Mouse (Mus musculus): Measurements from ENCODE around the gene Clpsl2. TPM values are rescaled to one million over a fixed set of nuclear protein-coding genes. Genes with fewer than 3 reads are reported as not detected.

Clpsl2 gene
- polyA plus RNA-seq, 1 experiment from 2014 or later, result not detected

DNA sequence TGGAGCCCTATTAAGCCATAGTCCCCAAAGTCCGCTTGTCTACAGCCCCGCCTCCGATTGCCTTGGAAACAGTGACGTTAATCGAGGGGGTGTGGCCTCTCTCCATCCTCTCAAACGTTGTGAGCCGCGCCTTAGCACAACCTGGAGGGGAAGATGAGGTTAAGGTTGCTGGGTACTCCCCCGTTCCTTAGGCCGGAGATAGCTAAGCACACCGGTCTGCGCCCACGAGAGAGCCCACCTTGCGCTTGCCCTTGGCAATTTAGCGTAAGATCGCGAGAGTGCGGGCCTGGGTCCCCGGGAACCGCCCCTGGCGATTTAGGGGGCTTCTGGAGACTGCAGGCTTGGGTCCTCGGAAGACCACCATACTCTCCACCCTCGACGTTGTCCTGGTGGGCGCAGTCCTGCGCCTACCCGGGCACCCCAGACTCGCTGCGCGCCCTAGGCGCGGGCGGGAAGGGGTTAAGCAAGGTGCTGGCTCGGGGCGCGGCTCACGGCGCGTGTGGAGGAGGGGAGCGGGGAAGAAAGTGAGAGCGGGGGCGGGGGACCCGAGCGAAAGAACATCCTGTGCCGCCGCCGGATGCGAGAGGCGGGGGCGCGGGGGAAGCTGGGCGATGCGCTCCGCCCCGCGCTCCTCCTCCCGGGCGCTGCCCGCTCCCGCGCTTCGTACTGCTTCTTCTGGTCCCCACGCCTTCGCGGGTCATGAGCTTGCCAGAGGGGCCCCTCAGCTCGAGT lies 26.4 kb upstream of the Clpsl2 start:
- Histone ChIP-seq H3K4me3 (peak overlapping the region; percentile 60), H3K27me3 (replicated peaks) (peaks cover 72% of the 10 kb centered on the region), H3K9ac (peak overlapping the region; percentile 8; the same call in 1 of the 2 replicates), H3K4me1 (peaks cover 49% of the 10 kb centered on the region), H3K4me2 (peak overlapping the region; percentile 79), H3K9me3 (replicated peaks) (no peaks in the 10 kb centered on the region), H3K27ac (peak overlapping the region; percentile 54), H3K36me3 (no peaks in the 10 kb centered on the region)
- WGBS (ENCODE audit: insufficient replicate concordance), result under 1% methylated on average over 66 of the region's 66 CpGs
- peak; percentile 57 for ATAC-seq

DNA sequence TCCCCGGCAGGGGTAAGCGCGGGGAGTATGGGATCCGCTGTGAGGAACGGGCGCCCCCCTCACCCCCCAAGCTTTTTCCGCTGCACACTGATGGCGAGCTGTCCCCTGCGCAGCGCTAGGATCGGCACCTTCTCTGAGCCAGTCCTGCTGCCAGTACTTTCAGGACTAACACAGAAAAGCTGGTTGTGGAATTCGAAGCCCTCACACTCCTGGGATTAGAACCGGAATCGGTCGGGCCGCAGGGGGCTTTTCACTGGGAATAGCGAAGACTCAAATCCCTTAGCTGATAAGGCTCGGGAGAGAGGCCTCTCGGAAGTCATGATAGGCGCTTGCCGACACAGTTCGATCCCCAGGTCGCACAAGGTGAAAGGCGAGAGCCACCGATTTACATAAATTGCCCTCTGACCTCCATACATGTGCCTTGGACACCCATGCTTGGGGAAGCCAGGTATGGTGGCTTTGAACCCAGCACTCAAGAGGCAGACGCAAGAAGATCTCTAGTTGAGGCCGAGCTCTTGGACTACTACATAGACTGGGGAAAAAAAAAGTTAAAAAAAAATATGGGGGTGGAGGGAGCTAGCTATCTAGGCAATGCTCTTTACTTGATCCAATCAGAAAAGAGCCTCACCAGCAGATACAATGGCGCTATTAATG lies 25.7 kb upstream of the Clpsl2 start:
- H3K36me3 ChIP-seq, result no peaks in the 10 kb centered on the region
- no peak; the same call in 1 of the 2 replicates for ATAC-seq
- H3K27me3 ChIP-seq (replicated peaks), result peaks cover 68% of the 10 kb centered on the region
- peaks cover 43% of the 10 kb centered on the region for H3K4me1 ChIP-seq
- peak overlapping the region; percentile 79 for H3K4me2 ChIP-seq
- peak overlapping the region; percentile 54 for H3K27ac ChIP-seq
- H3K4me3 ChIP-seq, result peak overlapping the region; percentile 60
- peak overlapping the region; percentile 8; the same call in 1 of the 2 replicates for H3K9ac ChIP-seq
- H3K9me3 ChIP-seq (replicated peaks), result no peaks in the 10 kb centered on the region
- WGBS (ENCODE audit: insufficient replicate concordance), result 5% methylated on average over 28 of the region's 28 CpGs

DNA sequence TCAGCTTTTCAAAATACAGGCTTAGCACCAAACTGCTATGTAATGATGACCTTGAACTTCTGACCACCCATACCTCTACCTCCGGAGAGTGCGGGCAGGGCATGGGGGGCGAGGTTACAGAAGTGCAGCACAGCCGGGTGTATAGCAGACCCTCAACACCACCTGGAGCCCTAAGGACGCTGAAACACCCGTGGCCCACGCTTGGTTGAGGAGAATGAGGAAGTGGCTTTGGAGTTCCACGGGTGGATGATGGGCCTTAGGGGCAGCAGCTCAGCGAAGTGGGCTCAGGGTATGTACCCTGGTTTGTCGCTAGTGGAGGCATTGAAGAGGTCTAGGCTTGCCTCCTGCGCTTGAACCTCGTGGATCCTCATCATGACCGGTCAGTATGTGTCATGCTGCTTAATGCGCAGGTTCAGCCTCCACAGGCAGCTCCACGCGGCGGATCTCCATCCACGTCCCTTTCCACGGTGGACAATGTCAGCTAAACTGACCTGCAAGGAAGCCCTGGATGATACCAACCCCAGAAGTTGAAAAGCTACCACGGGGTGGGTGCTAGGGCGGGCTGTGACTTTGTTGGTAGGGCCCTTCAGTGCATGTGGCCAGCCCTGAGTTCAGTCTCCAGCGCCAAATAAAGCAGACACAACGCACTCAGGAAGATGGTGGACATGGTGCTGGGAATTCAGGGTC lies 25.1 kb upstream of the Clpsl2 start:
- H3K4me2 ChIP-seq, result peak overlapping the region; percentile 79
- no peak overlapping the region for H3K9ac ChIP-seq
- peaks cover 39% of the 10 kb centered on the region for H3K4me1 ChIP-seq
- no peaks in the 10 kb centered on the region for H3K9me3 ChIP-seq (replicated peaks)
- no peak overlapping the region for H3K4me3 ChIP-seq
- H3K36me3 ChIP-seq, result no peaks in the 10 kb centered on the region
- 60% methylated on average over 23 of the region's 23 CpGs for WGBS (ENCODE audit: insufficient replicate concordance)
- peaks cover 68% of the 10 kb centered on the region for H3K27me3 ChIP-seq (replicated peaks)
- ATAC-seq, result no peak
- H3K27ac ChIP-seq, result no peak overlapping the region

DNA sequence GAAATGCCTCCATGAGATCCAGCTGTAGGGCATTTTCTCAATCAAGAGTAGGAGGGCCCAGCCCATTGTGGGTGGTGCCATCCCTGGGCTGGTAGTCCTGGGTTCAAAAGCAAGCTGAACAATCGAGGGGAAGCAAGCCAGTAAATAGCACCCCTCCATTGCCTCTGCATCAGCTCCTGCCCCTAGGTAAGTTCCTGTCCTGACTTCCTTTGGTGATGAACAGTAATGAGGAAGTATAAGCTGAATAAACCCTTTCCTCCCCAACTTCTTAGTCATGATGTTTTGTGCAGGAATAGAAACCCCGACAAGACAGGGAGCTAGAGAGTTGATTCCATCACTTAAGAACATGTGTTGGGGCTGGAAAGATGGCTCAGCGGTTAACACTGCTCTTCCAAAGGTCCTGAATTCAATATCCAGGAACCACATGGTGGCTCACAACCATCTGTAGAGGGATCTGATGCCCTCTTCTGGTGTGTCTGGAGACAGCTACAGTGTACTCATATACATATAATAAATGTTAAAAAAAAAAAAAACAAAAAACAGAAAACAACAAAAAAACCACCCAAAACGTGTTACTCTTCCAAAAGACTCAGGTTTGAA lies 24.3 kb upstream of the Clpsl2 start:
- Histone ChIP-seq H3K9me3 (replicated peaks) (no peaks in the 10 kb centered on the region), H3K4me1 (peaks cover 39% of the 10 kb centered on the region), H3K27ac (no peak overlapping the region), H3K27me3 (replicated peaks) (peaks cover 67% of the 10 kb centered on the region), H3K4me3 (no peak overlapping the region), H3K4me2 (no peak overlapping the region), H3K9ac (no peak overlapping the region), H3K36me3 (no peaks in the 10 kb centered on the region)
- 37% methylated on average over 4 of the region's 4 CpGs for WGBS (ENCODE audit: insufficient replicate concordance)
- ATAC-seq, result no peak

DNA sequence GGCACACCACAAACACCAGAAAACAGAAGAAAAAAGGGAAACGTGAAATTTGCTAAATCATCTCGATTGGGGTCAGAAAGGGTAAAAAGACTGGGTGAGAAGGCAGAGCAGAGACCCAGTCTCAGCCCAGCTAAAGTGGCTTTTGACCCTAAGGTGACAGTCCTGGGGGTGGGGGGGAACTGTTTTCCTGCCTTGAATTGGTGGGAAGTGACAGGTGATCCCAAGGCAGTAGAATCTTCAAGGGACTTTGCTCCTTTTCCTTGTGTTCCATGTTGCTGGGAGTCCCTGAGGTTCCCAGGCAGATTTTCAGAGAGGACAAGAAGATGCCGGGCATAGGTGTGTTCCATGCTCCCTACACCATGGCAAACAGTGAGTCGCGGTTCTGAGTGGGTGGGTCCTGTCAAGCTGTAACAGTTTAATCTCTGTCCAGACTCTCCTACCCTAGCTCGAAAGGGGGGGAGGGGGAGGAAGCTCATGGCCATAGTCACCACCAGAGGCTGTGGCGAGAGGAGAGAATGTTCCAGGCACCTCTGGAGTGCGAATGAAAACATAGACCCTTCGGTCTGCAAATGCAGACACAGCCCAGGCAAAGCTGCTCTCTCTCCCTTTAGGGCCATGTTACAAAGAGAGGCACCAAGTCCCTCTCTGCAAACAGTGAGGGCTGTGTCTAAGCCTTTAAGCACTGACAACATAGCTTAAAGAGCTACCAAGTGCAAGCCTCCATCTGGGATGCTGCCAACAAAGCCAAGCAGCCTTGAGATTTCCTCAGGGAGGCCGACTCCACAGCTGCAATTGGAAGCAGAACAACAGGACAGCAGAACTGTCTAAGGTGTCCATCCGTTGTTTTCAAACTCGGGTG lies 21.8 kb upstream of the Clpsl2 start:
- Histone ChIP-seq H3K9ac (no peak overlapping the region), H3K36me3 (no peaks in the 10 kb centered on the region), H3K4me1 (peaks cover 38% of the 10 kb centered on the region), H3K27me3 (replicated peaks) (peaks cover 43% of the 10 kb centered on the region), H3K27ac (no peak overlapping the region), H3K4me2 (peak overlapping the region; percentile 37), H3K4me3 (no peak overlapping the region), H3K9me3 (replicated peaks) (no peaks in the 10 kb centered on the region)
- WGBS (ENCODE audit: insufficient replicate concordance), result 29% methylated on average over 12 of the region's 12 CpGs
- ATAC-seq, result no peak

DNA sequence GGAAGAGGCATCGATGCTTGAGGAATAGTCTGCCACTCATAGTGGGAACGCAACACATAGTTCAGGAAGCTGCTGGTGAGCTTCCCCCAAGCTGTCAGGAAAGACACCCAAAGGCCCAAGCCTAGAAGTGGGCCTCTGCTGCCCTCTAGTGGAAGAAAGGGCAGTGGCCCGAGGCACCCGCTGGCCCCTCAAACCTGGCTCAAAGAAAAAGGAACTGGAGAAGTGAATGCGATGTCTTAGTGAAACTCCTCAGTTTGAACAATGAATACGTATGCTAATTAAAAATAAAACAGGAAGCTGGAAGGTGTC lies 21.2 kb upstream of the Clpsl2 start:
- H3K27me3 ChIP-seq (replicated peaks), result peaks cover 37% of the 10 kb centered on the region
- no peak overlapping the region for H3K9ac ChIP-seq
- H3K9me3 ChIP-seq (replicated peaks), result no peaks in the 10 kb centered on the region
- peaks cover 32% of the 10 kb centered on the region for H3K4me1 ChIP-seq
- no peak for ATAC-seq
- H3K4me3 ChIP-seq, result no peak overlapping the region
- H3K27ac ChIP-seq, result no peak overlapping the region
- WGBS (ENCODE audit: insufficient replicate concordance), result under 1% methylated on average over 6 of the region's 6 CpGs
- peak overlapping the region; percentile 37 for H3K4me2 ChIP-seq
- no peaks in the 10 kb centered on the region for H3K36me3 ChIP-seq

DNA sequence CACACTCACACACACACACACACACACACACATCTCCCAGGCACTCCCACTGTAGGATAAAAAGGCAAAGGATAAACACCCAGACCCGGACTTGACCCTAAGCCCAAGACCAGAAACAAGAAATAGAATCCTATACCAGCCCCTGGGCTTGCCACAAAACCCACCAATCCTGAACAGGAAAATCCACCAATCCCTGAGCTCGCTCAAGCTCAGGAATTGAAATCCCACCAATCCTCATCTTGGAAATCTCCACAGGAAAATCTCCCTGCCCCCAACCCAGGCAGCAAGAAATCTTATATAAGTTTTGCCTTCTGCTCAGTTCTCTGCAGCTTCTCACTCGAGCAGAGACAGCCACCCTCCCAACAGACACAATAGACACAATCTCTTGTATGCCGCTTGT lies 20.1 kb upstream of the Clpsl2 start:
- no peak for ATAC-seq
- 55% methylated on average over 4 of the region's 4 CpGs for WGBS (ENCODE audit: insufficient replicate concordance)
- H3K4me2 ChIP-seq, result no peak overlapping the region
- H3K9ac ChIP-seq, result no peak overlapping the region
- H3K27ac ChIP-seq, result no peak overlapping the region
- H3K4me1 ChIP-seq, result peaks cover 21% of the 10 kb centered on the region
- peaks cover 30% of the 10 kb centered on the region for H3K27me3 ChIP-seq (replicated peaks)
- H3K4me3 ChIP-seq, result no peak overlapping the region
- H3K36me3 ChIP-seq, result no peaks in the 10 kb centered on the region
- H3K9me3 ChIP-seq (replicated peaks), result no peaks in the 10 kb centered on the region

DNA sequence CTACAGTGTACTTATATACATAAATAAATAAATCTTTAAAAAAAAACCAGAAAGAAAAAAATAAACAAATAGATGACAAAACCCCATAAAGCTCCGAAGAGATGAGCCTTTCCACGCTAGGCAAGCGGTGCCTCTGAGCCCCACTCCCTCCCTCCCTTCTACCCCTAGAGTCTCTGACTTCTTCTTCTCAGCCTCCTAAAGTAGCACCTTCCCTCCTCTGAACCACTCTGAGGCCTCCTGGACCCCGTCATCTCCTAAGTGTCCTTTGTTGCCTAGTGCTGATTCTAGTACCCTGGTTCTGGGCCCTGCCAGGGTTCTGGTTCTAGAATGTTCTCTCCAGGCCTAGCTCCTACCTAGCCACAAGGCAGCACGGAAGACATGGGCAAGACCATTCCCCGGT lies 18.7 kb upstream of the Clpsl2 start, which contains the start of gene Armc12:
TSS of gene Armc12 (plus strand) at position 301 of the 400 bp plus-strand sequence.
- Histone ChIP-seq H3K9me3 (replicated peaks) (no peaks in the 10 kb centered on the region), H3K27me3 (replicated peaks) (peaks cover 21% of the 10 kb centered on the region), H3K4me2 (no peak within 1 kb of the TSS), H3K4me1 (peaks cover 16% of the 10 kb centered on the region), H3K27ac (no peak within 1 kb of the TSS), H3K36me3 (no peaks in the 10 kb centered on the region), H3K9ac (no peak within 1 kb of the TSS), H3K4me3 (no peak within 1 kb of the TSS)
- no peak for ATAC-seq
- WGBS (ENCODE audit: insufficient replicate concordance), result 72% methylated on average over 6 of the region's 6 CpGs

DNA sequence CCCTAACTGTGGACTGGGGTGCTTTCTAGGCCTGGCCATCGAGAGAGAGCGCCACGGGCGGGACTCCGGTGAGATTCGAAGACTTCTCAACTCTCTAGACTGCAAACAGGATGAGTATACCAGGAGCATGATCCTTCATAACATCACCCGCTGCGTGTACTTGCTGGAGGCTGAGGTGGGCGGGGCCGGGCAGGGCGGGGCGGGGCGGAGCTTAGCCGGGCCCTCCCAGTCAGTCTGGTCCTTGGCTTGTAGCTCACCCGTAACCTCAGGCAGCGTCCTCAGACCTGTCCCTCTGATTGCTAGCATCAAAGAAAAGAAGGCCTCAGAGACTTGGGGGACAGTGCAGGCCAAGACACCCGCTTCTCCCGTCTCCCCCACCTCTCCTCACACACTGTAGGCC lies 17.3 kb upstream of the Clpsl2 start:
- Histone ChIP-seq H3K27me3 (replicated peaks) (peaks cover 26% of the 10 kb centered on the region), H3K27ac (no peak overlapping the region), H3K4me1 (peaks cover 15% of the 10 kb centered on the region), H3K9me3 (replicated peaks) (no peaks in the 10 kb centered on the region), H3K4me3 (no peak overlapping the region), H3K9ac (no peak overlapping the region), H3K4me2 (0 out of 2 replicates have a peak overlapping the region, but pooled peaks have one; percentile 0), H3K36me3 (no peaks in the 10 kb centered on the region)
- WGBS (ENCODE audit: insufficient replicate concordance), result 10% methylated on average over 18 of the region's 18 CpGs
- 0 out of 2 replicates have a peak, but pooled peaks have one; percentile 30 for ATAC-seq

DNA sequence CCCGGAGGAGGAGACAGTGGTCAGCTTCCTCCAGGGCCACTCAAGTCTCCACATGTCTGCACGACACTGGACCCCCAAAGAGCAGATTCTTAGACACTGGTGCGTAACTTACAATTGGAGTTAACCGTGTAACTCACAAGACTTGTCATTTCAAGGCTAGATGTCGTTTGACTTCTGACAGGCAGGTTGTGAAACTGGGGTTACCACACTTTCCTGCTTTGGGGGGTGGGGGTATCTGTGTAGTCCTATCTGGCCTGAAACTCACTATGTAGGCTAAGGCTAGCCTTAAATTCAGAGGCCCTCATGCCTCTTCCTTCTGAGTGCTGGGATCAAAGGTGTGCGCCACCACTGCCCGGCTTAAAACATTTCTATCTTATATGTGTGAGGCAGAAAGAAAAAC lies 16.7 kb upstream of the Clpsl2 start:
- Histone ChIP-seq H3K4me3 (no peak overlapping the region), H3K27me3 (replicated peaks) (peaks cover 30% of the 10 kb centered on the region), H3K36me3 (no peaks in the 10 kb centered on the region), H3K27ac (no peak overlapping the region), H3K9me3 (replicated peaks) (no peaks in the 10 kb centered on the region), H3K4me1 (peaks cover 9% of the 10 kb centered on the region), H3K9ac (no peak overlapping the region), H3K4me2 (no peak overlapping the region)
- WGBS (ENCODE audit: insufficient replicate concordance), result 74% methylated on average over 7 of the region's 7 CpGs
- ATAC-seq, result no peak

DNA sequence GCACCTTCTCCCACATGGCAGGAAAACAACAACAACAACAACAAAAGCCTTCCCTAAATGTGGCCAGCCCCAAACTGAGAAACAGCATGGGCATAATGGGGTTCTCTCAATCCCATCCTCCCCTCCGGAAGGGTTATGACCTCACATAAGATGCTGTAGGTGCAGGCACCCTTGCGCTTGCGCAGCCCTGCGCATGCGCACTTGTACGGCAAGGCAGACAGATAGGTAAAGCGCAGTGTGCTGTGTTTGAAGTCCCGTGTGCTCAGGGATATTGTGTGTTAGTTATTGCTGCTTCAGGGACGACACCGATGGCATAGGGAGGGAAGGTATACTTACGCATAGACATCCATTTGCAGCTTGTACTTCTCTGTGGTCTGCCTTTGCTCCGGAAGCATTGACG lies 15.9 kb upstream of the Clpsl2 start:
- Histone ChIP-seq H3K36me3 (no peaks in the 10 kb centered on the region), H3K27me3 (replicated peaks) (peaks cover 31% of the 10 kb centered on the region), H3K27ac (no peak overlapping the region), H3K4me2 (no peak overlapping the region), H3K9me3 (replicated peaks) (no peaks in the 10 kb centered on the region), H3K9ac (no peak overlapping the region), H3K4me3 (no peak overlapping the region), H3K4me1 (peaks cover 6% of the 10 kb centered on the region; the same call in 1 of the 2 replicates)
- ATAC-seq, result no peak
- 75% methylated on average over 13 of the region's 13 CpGs for WGBS (ENCODE audit: insufficient replicate concordance)

Data from liver, embryonic 12.5 days (tissue).